Mouse (Mus musculus): ENCODE measurements around the gene Fancm. TPM values are rescaled to one million over a fixed set of nuclear protein-coding genes. Genes with fewer than 3 reads are reported as not detected.
A peak's percentile ranks its signal among the peaks of the same experiment; 100 is the strongest.
"Not testable (repeated sequence)": the region's sequence is repeated elsewhere in the genome, so short reads cannot be mapped to it uniquely, and the experiment has no call there.

Gene Fancm
- total RNA-seq, 1 experiment from 2014 or later = 37.3 TPM

- ATAC-seq (replicated peaks; ENCODE audit: low read depth, poor library complexity, severe bottlenecking) = not testable (repeated sequence)
Measured at GRCm38 (mm10) chr12:65114978-65115377, 39.6 kb downstream of the Fancm start.

GRCm38 (mm10) chr12:65118968-65119367, 43.6 kb downstream of the Fancm start:
- ATAC-seq (replicated peaks; ENCODE audit: low read depth, poor library complexity, severe bottlenecking) = no peak

GRCm38 (mm10) chr12:65119451-65119850, 44.0 kb downstream of the Fancm start:
- ATAC-seq (replicated peaks; ENCODE audit: low read depth, poor library complexity, severe bottlenecking) = no peak

- ATAC-seq (replicated peaks; ENCODE audit: low read depth, poor library complexity, severe bottlenecking) = not testable (repeated sequence)
Measured at GRCm38 (mm10) chr12:65136121-65136520, 60.7 kb downstream of the Fancm start.

- peak; percentile 97 for ATAC-seq (replicated peaks; ENCODE audit: low read depth, poor library complexity, severe bottlenecking)
Measured at GRCm38 (mm10) chr12:65172021-65172951, 96.9 kb downstream of the Fancm start, which contains the start of gene Mis18bp1. Gene Mis18bp1, minus strand, starts transcription at chr12:65172604.

- peak; percentile 5; the same call in 1 of the 2 replicates for ATAC-seq (replicated peaks; ENCODE audit: low read depth, poor library complexity, severe bottlenecking)
Measured at GRCm38 (mm10) chr12:65172959-65173358, 97.6 kb downstream of the Fancm start.

- ATAC-seq (replicated peaks; ENCODE audit: low read depth, poor library complexity, severe bottlenecking) = no peak
Measured at GRCm38 (mm10) chr12:65173736-65174135, 98.3 kb downstream of the Fancm start.

Other genes starting within 250 kb of the Fancm start
- 1.5 and 2.2 TPM in 2 replicates for gene Gm527, start 157.7 kb upstream of the Fancm start, total RNA-seq (2017)
- 12.1 and 18.8 TPM in 2 replicates for gene Klhl28, start 110.1 kb upstream of the Fancm start, total RNA-seq (2017)
- 53.5 and 60.8 TPM in 2 replicates for gene Togaram1, start 109.8 kb upstream of the Fancm start, total RNA-seq (2017)
- gene Prpf39, start 39.3 kb upstream of the Fancm start, total RNA-seq (2017) = 93.6 and 96.9 TPM in 2 replicates
- 283 and 288 TPM in 2 replicates for gene Fkbp3, start 1.6 kb upstream of the Fancm start, total RNA-seq (2017)
- 72.2 and 75.8 TPM in 2 replicates for gene Mis18bp1, start 97.0 kb downstream of the Fancm start, total RNA-seq (2017)
- gene Wdr20rt, start 149.9 kb downstream of the Fancm start, total RNA-seq (2017) = not detected in 2 replicates